Mouse (Mus musculus) heart, embryonic 15.5 days (tissue): ENCODE data around the gene Nat8f4. TPM values are rescaled to one million over a fixed set of nuclear protein-coding genes. Genes with fewer than 3 reads are reported as not detected.
"Not testable (repeated sequence)": the region's sequence is repeated elsewhere in the genome, so short reads cannot be mapped to it uniquely, and the experiment has no call there.

Experiments used
- ATAC-seq: fragments of 200-750 bp; cut with Nextera tagmentation; replicated peaks from 2 replicates; pipeline ENCODE4 v1.8.0; 2017; ENCODE audit warnings: low read depth, moderate TSS enrichment; ENCODE audit not compliant: insufficient number of reproducible peaks, insufficient read depth, low FRiP score
- H3K27ac ChIP-seq: fragments of 300-500 bp; sonication (generic); 2 replicates; pipeline ENCODE4 v1.5.1; 2015; ENCODE audit warnings: mild to moderate bottlenecking, inconsistent platforms
- H3K27me3 ChIP-seq: fragments of 300-500 bp; sonication (generic); 2 replicates; pipeline ENCODE4 v1.6.1; 2015; ENCODE audit warnings: inconsistent platforms
- H3K36me3 ChIP-seq: fragments of 300-500 bp; sonication (generic); 2 replicates; pipeline ENCODE4 v1.6.1; 2015; ENCODE audit warnings: mild to moderate bottlenecking, inconsistent platforms
- H3K4me1 ChIP-seq: fragments of 300-500 bp; sonication (generic); replicated peaks from 2 replicates; pipeline ENCODE4 v1.6.1; 2015; ENCODE audit warnings: inconsistent platforms
- H3K4me2 ChIP-seq: fragments of 300-500 bp; sonication (generic); 2 replicates; pipeline ENCODE4 v1.6.1; 2015; ENCODE audit warnings: inconsistent platforms, mild to moderate bottlenecking, moderate library complexity
- H3K4me3 ChIP-seq: fragments of 300-500 bp; sonication (generic); 2 replicates; pipeline ENCODE4 v1.5.1; 2015; ENCODE audit warnings: mild to moderate bottlenecking, inconsistent platforms
- H3K9ac ChIP-seq: fragments of 300-500 bp; sonication (generic); 2 replicates; pipeline ENCODE4 v1.6.1; 2015; ENCODE audit warnings: mild to moderate bottlenecking, inconsistent platforms
- H3K9me3 ChIP-seq: fragments of 300-500 bp; sonication (generic); replicated peaks from 2 replicates; pipeline ENCODE4 v1.6.1; 2016; ENCODE audit warnings: inconsistent platforms
- WGBS: fragments of 180-500 bp; shearing (Covaris S2); methylation state at CpG from one replicate; pipeline ENCODE4 v1.1.7; 2015; ENCODE audit warnings: mixed read lengths; 5-methylcytosine and 5-hydroxymethylcytosine counted together
- polyA plus RNA-seq: library from polyadenylated mRNA; unstranded; fragments of >200 nt; fragmentation: Nextera tagmentation; extraction: Ambion mirVana; gene quantifications from 2 replicates; pipeline ENCODE4 v1.2.1, GENCODE M21; 2015

Gene Nat8f4
- polyA plus RNA-seq, 1 experiment from 2014 or later = 2.0 TPM

GRCm38 (mm10) chr6:85919401-85919800 is 14.7 kb upstream of the Nat8f4 start:
- Histone ChIP-seq H3K4me2 (no peak overlapping the region), H3K36me3 (peaks cover 6% of the 10 kb centered on the region; the same call in 1 of the 2 replicates), H3K4me1 (peaks cover 9% of the 10 kb centered on the region), H3K4me3 (no peak overlapping the region), H3K27ac (no peak overlapping the region), H3K9me3 (no peaks in the 10 kb centered on the region), H3K27me3 (no peaks in the 10 kb centered on the region), H3K9ac (no peak overlapping the region)
- 89% methylated on average over 4 of the region's 4 CpGs for WGBS
- no peak for ATAC-seq

GRCm38 (mm10) chr6:85918341-85918740 is 13.7 kb upstream of the Nat8f4 start:
- not testable (repeated sequence) for H3K36me3 ChIP-seq, H3K4me2 ChIP-seq, ATAC-seq, H3K27me3 ChIP-seq, H3K9ac ChIP-seq, H3K9me3 ChIP-seq, H3K4me3 ChIP-seq, H3K27ac ChIP-seq, H3K4me1 ChIP-seq
- WGBS = 93% methylated on average over 3 of the region's 3 CpGs

DNA sequence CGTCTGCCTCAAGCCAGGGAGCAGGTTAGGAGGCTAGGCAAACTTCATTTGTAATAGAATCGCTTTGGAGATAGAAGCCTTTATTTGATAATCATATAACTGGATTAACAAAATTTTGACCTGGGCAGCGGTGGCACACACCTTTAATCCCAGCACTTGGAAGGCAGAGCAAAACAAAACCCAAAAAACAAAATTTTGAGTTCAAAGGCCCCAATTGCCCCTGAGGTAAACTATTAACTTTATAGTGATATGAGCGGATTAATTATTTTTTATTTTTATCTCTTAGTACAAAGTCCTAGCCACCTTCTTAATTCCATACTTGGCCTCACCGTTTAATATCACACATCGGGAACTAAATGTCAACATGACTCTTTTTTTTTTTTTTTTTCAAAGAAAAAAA is 11.9 kb upstream of the Nat8f4 start:
- Histone ChIP-seq H3K36me3 (no peaks in the 10 kb centered on the region), H3K4me2 (peak overlapping the region; percentile 73), H3K27me3 (no peaks in the 10 kb centered on the region), H3K9ac (peak overlapping the region; percentile 73; the same call in 1 of the 2 replicates), H3K27ac (peak overlapping the region; percentile 91; the same call in 1 of the 2 replicates), H3K4me3 (peak overlapping the region; percentile 64), H3K9me3 (no peaks in the 10 kb centered on the region), H3K4me1 (peaks cover 9% of the 10 kb centered on the region)
- no peak for ATAC-seq
- WGBS = 88% methylated on average over 6 of the region's 6 CpGs

- not testable (repeated sequence) for H3K36me3 ChIP-seq, H3K9me3 ChIP-seq, H3K27me3 ChIP-seq, H3K4me1 ChIP-seq
- H3K9ac ChIP-seq = peak within 1 kb of the TSS; percentile 73
- WGBS = under 1% methylated on average over 61 of the region's 61 CpGs
- H3K27ac ChIP-seq = peak within 1 kb of the TSS; percentile 91
- peak; percentile 97 for ATAC-seq
- peak within 1 kb of the TSS; percentile 64 for H3K4me3 ChIP-seq
- peak within 1 kb of the TSS; percentile 73 for H3K4me2 ChIP-seq
Measured at GRCm38 (mm10) chr6:85915539-85916513, 11.1 kb upstream of the Nat8f4 start, which contains the start of gene Nat8f1. Gene Nat8f1 (minus strand): TSS chr6:85915687.

- H3K4me3 ChIP-seq = peak overlapping the region; percentile 64
- H3K27ac ChIP-seq = peak overlapping the region; percentile 91
- peak overlapping the region; percentile 73 for H3K4me2 ChIP-seq
- ATAC-seq = no peak; the same call in 1 of the 2 replicates
- H3K9ac ChIP-seq = peak overlapping the region; percentile 73
- no peaks in the 10 kb centered on the region for H3K36me3 ChIP-seq
- WGBS = 4% methylated on average over 11 of the region's 11 CpGs
- no peaks in the 10 kb centered on the region for H3K9me3 ChIP-seq
- no peaks in the 10 kb centered on the region for H3K27me3 ChIP-seq
- H3K4me1 ChIP-seq = peaks cover 9% of the 10 kb centered on the region
Measured at GRCm38 (mm10) chr6:85915141-85915538, 10.5 kb upstream of the Nat8f4 start.

GRCm38 (mm10) chr6:85911587-85911986 is 6.9 kb upstream of the Nat8f4 start, which contains the start of gene Tprkb:
Gene Tprkb (plus strand): TSS chr6:85911865.
- no peak for ATAC-seq
- H3K9me3 ChIP-seq = no peaks in the 10 kb centered on the region
- H3K4me3 ChIP-seq = no peak within 1 kb of the TSS
- H3K4me1 ChIP-seq = peaks cover 9% of the 10 kb centered on the region
- no peak within 1 kb of the TSS for H3K9ac ChIP-seq
- H3K36me3 ChIP-seq = no peaks in the 10 kb centered on the region
- H3K27ac ChIP-seq = no peak within 1 kb of the TSS
- WGBS = 83% methylated on average over 3 of the region's 3 CpGs
- no peaks in the 10 kb centered on the region for H3K27me3 ChIP-seq
- no peak within 1 kb of the TSS for H3K4me2 ChIP-seq

DNA sequence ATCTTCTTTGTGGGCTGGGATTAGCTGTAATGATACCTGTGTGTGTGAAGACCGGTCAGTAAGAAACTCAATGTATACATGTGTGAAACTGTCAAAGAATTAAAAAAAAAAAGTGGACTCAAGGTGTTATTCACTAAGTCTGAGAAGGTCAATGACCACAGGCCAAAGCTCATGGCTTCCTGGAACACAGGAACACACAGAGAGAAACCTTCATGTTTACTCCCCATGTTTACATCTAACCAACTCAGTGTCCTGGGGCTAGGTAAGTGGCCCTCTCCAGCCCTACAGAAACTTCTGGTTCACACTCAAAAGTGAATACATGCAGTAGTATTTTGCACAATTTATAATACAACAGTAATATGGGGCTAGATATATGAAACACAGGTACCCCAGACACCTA is 5.0 kb upstream of the Nat8f4 start:
- 91% methylated on average over 1 of the region's 1 CpGs for WGBS
- H3K9me3 ChIP-seq = no peaks in the 10 kb centered on the region
- H3K36me3 ChIP-seq = no peaks in the 10 kb centered on the region
- no peak for ATAC-seq
- no peak overlapping the region for H3K4me2 ChIP-seq
- H3K4me1 ChIP-seq = peaks cover under 1% of the 10 kb centered on the region
- H3K4me3 ChIP-seq = no peak overlapping the region
- no peak overlapping the region for H3K27ac ChIP-seq
- H3K27me3 ChIP-seq = no peaks in the 10 kb centered on the region
- no peak overlapping the region for H3K9ac ChIP-seq

DNA sequence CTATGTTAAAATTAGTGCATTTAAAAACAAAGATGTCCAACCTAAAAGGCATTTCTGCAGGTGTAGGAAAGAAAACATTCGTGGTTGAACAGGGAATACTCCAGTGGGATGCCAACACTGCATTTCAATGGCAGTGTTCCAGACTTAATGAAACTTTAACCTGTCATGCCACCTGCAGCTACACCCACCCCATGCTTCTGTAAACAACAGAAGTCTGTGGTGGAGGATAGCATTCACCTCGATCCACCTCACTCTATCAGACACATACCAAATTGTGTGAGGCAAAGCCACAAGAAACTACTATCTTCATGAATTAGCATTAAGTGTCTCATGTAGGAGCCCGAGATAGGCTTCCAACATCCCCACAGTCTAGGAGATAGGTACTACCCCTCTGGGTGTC is 3.7 kb upstream of the Nat8f4 start:
- Histone ChIP-seq H3K9ac (no peak overlapping the region), H3K4me1 (no peaks in the 10 kb centered on the region), H3K4me2 (no peak overlapping the region), H3K27ac (no peak overlapping the region), H3K4me3 (no peak overlapping the region), H3K9me3 (no peaks in the 10 kb centered on the region), H3K36me3 (no peaks in the 10 kb centered on the region), H3K27me3 (no peaks in the 10 kb centered on the region)
- WGBS = 57% methylated on average over 3 of the region's 3 CpGs
- no peak for ATAC-seq

GRCm38 (mm10) chr6:85906911-85907351 is 2.2 kb upstream of the Nat8f4 start:
- H3K27me3 ChIP-seq, ATAC-seq: not testable (repeated sequence)

DNA sequence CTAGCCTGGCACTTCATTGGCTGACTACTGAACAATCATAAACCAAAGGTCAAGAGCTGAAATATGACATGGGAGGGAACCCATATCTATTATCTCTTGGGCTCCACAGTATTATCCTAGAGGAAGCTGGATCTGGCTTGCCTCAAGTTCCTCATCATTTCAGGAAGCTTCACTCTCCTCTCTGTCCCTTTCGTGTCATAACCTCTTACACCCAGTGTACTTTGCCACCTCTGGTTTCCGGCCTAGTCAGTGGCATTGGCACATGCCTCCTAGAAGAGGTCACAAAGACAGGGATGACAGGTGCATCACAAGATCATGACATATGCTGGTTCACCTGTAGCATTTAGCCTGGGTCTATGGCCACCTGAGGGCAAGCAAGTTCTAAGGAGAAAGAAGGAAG is 2.4 kb downstream of the Nat8f4 start:
- H3K36me3 ChIP-seq = no peaks in the 10 kb centered on the region
- no peak overlapping the region for H3K4me3 ChIP-seq
- no peaks in the 10 kb centered on the region for H3K4me1 ChIP-seq
- H3K9me3 ChIP-seq = no peaks in the 10 kb centered on the region
- 83% methylated on average over 2 of the region's 2 CpGs for WGBS
- no peak overlapping the region for H3K4me2 ChIP-seq
- H3K9ac ChIP-seq = no peak overlapping the region
- H3K27ac ChIP-seq = no peak overlapping the region
- no peak for ATAC-seq
- no peaks in the 10 kb centered on the region for H3K27me3 ChIP-seq

More at GRCm38 (mm10) chr6:85906911-85907351, 2.2 kb upstream of the Nat8f4 start:
- not testable (repeated sequence) for H3K9ac ChIP-seq, H3K27ac ChIP-seq, H3K9me3 ChIP-seq, H3K36me3 ChIP-seq, H3K4me3 ChIP-seq, H3K4me2 ChIP-seq, H3K4me1 ChIP-seq
- 56% methylated on average over 2 of the region's 2 CpGs for WGBS

DNA sequence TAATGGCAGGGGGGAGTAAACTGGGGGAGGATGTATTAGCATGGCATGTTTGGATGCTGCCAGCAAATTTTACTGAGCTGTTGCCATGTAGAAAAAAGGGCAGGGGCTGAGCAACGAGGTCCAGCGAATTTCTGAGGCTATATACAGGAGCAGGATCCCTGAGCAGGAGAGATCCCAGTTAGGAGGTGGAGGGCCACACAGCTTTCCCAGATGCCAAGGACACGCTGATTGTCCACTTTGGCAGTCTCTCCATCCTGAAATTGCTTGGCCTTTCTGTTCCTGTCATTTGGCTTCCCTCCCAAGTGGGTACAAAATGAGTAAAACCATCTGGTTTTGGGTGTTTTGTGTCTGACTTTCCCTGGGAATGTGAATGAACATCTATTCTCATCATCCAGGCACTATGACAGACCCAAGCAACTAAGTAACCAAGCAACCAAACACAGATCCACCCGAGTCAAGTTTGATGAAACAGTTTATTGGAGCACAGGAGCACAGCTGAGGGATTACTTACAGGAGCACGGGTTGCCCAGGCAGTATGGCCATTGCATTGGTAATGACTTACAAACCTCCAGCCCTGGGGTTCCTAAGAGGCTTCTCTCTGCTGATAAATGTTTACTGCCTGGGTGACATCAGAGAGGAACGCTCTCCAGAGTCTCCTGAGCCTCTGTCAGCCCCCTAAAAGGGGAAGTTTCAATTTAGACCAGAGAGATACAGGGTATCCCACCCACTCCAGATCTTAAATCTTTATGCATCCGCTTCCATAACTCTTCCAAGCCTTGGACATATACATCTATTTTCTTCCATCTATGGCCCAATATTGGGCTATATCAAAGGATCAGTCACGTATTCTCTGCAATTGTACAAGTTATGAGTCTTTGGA is 5.8 kb downstream of the Nat8f4 start:
- H3K4me3 ChIP-seq, H3K27me3 ChIP-seq, H3K9ac ChIP-seq, H3K9me3 ChIP-seq, H3K36me3 ChIP-seq, H3K4me1 ChIP-seq, H3K4me2 ChIP-seq, H3K27ac ChIP-seq, ATAC-seq: not testable (repeated sequence)
- WGBS = 64% methylated on average over 7 of the region's 8 CpGs
